Mouse (Mus musculus): ENCODE measurements around the gene 1700057G04Rik. TPM values are rescaled to one million over a fixed set of nuclear protein-coding genes. Genes with fewer than 3 reads are reported as not detected.

1700057G04Rik gene
- total RNA-seq (2021) = not detected
- long read RNA-seq, experiment 1 = 0 reads
- long read RNA-seq, experiment 2 = 0 reads

DNA sequence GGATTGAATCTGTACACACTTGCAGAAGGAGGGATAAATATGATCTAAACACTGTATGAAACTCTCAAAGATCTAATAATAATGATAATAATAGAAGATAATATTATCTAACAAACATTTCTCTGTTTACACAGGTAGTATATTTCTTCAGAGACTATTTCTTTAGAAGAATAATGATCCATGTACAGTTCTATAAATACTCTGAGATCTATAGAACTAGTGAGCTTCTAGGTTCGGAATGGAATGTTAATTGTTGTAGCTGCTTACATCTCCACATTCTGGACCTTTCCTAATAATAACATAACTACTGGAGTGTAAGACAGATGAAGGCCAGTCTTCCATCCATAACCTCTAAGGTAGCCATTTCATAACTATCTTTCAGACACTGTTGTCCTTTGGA, at the start of gene 1700057G04Rik:
TSS of gene 1700057G04Rik (plus strand) at position 301 of the 400 bp plus-strand sequence.
- no peak for DNase-seq (ENCODE audit: low spot score in 2 of 2)

DNA sequence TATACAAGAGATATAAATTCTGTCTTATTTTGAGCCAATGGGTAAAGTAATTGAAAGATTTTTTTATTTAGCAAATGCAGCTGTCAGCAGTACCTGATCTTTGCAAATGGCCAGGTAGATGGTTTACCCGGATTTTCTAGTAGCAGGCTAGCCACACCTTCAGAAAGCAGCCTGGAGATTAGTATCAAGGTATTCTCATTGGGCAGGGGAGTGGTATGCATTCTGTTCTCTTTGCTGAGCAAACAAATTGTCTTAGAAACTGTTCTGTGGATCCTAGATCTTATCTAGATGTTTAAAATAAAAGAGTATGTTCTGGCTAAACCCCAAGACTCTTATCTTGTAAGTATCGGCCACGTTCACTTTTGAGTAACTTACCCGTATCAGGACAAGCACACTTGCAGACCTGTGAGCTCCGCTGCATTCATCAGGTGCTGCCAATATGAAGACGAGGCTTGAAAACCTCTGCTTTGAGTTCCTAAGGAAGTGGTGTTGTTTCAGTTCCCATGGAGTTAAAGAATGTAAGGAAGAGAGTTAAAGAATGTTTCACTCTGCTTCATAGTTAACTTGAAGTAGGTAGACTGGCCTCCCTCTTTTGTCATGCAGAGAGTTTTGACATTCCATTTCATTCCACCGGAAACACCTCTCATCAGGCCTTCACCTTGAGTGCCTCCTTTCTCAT, 48.6 kb upstream of the 1700057G04Rik start:
- DNase-seq (ENCODE audit: low spot score in 2 of 2) = no peak

DNA sequence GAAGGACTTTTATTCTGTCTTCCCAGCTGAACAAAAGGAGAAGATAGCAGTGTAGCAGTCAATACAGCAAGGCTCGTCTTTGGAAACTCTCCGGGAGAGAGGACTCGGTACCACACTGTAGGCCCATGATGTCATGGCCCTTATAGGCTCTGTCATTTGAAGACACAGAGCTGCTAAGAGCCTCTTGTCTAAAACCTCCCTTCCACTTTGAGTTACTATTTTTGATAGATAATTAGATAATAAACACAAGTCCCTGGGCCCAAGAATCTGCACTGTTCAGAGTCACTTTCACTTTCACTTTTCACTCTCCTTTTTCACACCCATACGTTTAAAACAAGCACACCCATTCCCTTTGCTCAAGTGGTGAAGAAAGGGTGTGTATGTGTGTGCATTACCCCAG, 43.5 kb upstream of the 1700057G04Rik start:
- no peak for DNase-seq (ENCODE audit: low spot score in 2 of 2)

DNA sequence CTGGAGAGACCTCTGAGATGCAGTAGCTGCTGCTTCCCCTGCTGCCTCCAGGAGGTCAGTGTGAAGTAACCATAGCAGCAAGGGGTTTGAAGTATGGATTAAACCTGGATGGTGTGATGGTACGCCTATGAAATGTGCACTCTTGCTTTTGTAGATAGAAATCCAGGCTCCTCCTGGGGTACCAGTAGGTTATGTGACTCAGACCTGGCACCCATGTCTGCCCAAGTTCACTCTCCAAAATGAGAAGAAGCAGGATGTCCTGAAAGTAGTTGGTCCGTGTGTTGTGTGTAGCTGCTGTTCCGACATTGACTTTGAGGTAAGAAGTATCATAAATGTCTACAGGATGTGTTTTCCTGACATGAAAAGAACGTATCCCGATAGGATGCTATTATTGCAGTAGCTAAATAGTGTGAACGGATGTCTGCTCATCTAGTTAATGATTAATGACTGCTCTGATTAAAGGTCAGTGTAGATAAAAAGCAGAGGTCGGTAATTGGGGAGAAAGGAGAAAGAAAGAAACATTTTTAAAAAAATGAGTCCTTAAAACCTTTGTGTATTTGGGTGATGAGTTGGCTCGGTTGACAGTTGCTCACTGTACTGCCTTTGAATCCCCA, 42.5 kb upstream of the 1700057G04Rik start:
- DNase-seq (ENCODE audit: low spot score in 2 of 2) = no peak

DNA sequence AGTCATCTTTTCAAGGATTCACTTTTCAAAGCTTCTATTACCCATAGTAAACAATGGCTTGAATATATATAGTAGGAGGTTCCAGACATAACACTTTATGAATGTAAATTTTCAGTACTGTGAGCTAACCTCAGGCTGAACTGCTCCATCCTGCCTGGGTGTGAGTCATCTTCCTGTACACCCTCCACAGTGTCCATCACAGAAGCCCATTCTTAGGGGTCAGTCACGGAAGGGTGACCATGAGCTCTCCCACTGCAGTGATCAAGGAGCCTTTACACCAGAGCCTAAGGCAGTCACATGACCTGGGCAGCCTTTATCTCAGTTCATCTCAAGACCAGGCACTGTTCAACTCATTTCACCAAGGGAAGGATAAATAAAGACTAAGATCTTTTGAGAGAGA, 41.4 kb upstream of the 1700057G04Rik start:
- no peak for DNase-seq (ENCODE audit: low spot score in 2 of 2)

DNA sequence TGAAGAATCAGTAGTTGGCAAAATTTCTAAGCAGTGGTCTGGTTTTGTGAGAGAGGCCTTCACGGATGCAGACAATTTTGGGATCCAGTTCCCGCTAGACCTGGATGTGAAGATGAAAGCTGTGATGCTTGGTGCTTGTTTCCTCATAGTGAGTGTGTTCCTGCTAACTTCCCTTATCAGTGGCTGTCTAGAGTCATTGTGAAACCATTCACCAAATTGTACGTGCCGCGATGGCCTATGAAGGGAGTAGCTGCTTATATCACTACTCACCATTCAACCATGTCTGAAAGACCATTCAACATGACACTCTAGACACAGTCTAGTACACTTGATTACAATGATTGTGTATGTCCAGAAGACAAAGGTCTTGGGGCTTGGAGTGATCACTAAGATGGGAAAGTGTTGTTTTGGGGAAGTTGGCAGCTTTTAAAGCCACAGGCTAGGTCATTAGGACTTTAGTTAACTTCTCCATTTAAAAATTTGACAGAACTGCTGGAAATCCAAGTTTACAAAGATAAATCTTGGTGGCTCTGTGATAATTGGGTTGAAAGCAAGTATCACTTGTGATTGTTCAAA, 39.3 kb upstream of the 1700057G04Rik start:
- no peak for DNase-seq (ENCODE audit: low spot score in 2 of 2)

DNA sequence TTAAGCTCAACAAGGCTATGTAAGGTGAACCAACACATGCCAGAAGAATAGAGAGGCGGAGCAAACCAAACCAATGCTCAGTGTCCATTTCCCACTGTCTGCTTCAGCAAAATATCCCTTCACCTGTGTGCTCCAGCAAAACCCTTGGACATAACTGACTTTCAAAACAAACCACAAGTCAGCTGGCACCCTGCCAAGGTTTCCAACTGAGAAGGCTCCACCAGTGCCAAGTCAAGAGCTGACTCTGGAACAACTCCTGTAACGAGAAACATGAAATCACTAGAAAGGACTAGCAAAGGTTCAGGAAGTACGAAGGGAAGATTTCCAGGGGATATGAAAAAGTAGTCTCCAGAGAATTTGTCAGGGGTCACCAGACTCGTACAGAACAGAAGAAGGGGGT, 38.2 kb upstream of the 1700057G04Rik start:
- DNase-seq (ENCODE audit: low spot score in 2 of 2) = peak in 1 of 2 experiments; percentile 30

DNA sequence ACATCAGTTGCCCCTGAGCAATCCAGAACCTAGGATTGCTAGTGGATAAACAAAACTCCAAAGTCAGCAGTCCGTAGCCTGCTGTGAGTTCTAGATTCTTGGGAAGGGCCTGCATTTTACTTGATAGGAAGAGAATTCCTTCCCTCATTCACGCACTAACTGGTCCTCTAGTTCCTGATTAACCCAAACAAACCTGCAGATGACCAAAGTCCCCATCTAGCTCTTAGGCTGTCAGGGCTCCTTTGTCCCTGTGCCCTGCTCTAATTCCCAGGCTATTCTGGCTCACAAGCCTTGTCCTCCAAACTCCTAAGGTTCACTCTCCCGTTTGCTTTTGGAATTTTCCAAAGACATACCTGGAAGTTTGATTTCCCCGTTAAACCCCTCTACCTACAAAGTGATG, 36.5 kb upstream of the 1700057G04Rik start:
- no peak for DNase-seq (ENCODE audit: low spot score in 2 of 2)

DNA sequence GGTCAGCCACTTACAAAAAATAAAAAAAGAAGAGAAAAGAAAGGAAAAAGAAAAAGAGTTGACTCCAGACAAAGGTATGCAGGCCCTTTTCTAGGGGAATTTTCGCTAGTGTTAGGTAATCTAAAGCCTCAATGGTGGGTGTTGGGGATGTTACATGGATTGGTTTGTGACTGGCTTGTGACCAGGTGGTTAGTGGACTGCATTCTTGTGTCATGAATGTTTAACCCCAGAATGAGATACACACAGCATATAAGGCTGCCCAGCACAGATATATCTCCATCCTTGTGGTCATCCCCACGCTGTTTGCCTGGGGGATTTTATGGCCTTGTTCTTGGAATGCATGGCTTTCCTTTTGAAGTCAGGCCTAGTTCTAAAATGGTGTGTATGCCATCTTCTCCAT, 35.9 kb upstream of the 1700057G04Rik start:
- DNase-seq (ENCODE audit: low spot score in 2 of 2) = no peak

DNA sequence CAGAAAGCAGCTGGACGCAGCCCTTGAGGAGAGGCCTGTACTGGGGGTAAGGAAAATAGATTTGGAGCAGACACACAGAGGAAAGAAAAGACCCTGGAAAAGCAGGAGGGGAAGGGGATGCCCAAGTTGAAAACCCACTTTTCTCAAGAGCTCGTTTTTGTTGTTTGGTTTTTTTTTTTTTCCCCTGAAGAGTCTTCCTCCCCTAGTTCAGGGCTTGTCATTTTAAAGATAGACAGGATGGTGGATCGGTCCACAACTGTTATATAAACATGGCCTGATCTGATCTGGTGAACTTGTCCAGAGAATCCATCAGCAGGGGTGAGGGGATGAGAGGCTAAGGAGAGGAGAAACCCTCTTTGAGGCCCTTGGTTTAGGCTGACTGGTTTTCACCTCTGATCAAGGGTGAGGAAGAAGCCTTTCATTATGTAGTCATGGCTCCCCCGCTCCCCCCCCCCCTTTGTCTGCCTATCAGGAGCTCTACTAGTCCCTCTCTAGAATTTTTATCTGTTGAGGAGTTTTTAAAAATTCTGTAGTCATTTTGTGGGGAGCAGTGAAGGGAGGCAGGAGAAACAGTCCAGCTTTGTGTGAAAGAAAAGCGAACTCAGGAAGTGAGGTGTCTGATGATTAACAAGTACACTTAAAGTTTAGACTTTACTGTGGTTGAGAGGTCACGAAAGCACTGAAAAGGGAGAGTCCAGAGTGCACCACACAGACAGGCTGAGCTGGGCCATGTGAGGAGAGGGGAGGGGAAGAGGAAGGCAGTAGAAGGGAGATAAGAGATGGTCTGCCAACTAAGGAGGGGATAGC, 35.0 kb upstream of the 1700057G04Rik start:
- no peak for DNase-seq (ENCODE audit: low spot score in 2 of 2)

DNA sequence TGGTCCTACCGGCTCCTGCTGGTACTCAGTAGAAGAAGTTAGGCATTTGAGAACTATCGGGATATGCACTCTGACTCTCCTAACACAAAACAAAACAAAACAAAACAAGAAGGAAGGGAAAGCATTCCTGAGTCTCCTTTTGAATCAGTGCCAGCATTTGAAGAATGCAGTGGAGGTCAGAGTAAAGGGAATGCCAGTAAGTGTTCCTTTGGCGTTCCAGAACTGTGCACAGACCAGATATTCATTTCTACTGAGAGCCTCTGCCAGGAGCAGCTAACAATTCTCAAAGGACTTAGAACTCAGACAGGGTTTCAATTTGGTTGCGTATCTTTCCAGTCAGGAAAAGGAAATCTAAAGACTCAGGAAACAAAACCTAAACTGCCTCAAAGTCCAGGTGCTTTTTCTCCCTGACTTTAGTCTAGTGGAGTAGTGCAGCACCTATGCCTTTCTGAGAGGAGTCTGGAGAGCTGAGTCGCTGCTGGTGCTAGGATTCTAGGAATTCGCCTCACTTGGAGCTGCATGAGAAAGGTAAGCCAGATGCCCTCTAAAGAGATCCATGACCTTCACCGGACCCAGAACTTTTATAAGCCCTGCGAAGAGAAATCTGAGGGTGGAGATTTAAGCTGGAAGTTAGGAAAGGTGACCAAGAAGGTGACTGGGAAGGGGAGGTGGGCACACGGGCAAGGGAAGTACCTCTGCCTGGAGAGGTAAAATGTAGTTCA, 33.5 kb upstream of the 1700057G04Rik start, which contains the start of gene Plscr2:
TSS of gene Plscr2 (plus strand) at position 117 of the 722 bp plus-strand sequence.
- DNase-seq (ENCODE audit: low spot score in 2 of 2) = peak in 1 of 2 experiments; percentile 10

DNA sequence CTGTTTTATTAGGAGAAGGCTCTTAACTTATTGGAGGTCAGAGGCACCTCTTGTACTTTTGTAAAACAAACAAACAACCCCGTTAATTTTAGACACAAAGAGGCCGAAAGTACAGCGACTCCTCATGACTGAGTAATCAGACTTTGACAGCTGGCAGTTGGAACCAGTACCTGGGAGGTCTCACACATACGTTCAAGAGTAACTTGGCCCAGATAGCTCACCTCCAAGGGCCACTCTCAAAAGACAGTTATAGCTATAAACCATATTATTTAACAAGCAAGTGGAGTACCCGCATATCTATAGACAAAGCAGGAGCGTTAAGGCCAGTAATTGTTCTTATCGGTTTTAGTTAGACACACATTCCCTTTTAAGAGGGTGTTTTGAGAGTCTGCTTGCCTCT, 32.8 kb upstream of the 1700057G04Rik start:
- no peak for DNase-seq (ENCODE audit: low spot score in 2 of 2)

DNA sequence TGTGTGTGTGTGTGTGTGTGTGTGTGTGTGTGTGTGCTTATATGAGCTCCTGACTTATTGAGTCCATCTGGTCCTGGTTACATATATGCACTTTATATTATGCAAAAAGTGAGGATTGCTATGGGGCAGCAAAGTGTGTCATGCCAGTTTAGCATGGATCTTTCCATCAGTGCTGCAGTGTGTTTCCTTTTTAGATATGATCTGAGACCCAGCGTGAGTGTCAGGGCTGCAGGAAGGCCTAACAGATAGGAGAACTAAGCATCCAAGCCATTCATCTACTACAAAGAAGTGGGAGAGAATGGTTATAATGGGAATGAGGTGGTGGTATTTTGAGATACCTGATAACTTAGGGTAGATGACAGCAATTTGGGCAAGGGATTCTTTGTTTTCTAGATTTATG, 29.1 kb upstream of the 1700057G04Rik start:
- no peak for DNase-seq (ENCODE audit: low spot score in 2 of 2)

DNA sequence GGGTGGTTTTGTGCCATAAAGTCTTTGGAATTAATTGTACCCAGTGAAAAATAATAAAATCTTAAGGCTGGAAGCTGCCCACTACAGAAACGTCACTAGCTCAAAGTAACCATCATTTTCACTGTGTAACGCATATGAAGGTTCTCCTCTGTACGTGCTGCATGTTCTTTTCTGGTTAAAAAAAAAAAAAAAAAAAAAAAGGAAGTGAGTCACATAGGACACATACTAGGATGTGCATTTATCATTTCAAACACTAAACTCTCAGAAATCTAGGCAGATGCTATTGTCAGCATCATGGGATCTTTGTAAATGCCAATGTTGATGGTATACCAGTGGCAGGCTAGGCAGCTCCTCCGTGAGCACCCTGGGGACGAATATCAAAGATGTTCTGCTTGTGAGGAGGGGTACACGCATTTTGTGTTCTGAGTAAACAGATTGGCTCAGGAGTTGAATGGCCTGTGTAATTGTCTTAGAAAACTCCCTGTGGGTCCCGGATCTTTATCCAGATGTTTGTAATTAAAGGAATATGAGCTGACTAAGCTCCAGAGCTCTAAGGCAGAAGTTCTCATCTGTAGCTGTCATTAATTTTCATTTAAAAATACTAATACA, 26.5 kb upstream of the 1700057G04Rik start:
- no peak for DNase-seq (ENCODE audit: low spot score in 2 of 2)

DNA sequence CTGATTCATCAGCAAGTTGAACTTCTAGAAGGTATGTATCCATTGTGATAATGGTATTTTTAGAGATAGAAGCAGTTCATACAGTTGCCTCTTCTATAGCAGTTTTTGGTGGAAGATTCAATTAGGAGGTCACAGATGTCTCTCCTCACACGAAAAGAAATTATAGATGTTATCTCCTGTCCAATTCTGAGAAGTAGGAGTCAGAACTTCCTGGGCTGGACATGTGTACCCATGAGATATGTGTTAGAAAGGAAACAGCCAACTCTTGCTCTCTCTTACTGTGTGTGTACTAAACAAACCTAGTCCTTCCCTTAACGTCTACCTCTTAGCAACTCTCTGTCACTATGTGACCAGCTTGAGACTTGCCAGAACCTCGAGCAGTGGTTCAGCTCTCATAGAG, 19.5 kb upstream of the 1700057G04Rik start:
- no peak for DNase-seq (ENCODE audit: low spot score in 2 of 2)

DNA sequence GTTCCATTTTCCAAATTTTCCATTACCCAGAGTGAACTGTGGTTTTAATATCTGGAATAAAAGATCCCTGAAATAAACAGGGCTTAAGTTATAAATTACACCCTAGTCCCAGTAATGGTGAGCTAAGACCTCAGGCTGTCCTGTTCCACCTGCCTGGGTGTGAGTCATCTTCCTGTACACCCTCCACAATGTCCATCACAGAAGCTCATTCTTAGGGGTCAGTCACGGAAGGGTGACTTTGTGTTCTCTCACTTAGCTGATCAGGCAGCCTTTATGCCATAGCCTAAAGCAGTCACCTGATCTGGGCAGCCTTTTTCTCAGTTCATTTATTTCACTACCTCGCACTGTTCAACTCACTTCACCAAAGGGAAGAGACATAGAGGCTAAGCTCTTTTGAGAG, 17.0 kb upstream of the 1700057G04Rik start:
- no peak for DNase-seq (ENCODE audit: low spot score in 2 of 2)

DNA sequence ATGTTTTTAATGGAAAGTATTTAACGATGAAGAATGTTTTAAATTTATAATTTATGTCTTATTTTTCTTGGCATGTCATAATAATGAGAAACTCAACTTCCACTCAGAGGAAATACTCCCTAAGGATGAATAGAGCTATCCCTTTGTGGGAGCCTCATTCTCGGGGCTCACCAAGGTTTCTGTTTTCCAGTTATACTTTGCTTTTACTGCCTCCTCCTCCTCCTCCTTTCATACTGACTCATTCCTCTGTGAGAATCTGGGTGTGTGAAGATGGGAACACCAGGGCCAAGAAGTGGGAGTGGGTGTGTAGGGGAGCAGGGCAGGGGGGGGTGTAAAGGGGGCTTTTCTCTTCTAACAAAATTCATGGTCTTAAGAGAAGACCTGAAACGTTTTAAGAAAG, 16.3 kb upstream of the 1700057G04Rik start:
- no peak for DNase-seq (ENCODE audit: low spot score in 2 of 2)

DNA sequence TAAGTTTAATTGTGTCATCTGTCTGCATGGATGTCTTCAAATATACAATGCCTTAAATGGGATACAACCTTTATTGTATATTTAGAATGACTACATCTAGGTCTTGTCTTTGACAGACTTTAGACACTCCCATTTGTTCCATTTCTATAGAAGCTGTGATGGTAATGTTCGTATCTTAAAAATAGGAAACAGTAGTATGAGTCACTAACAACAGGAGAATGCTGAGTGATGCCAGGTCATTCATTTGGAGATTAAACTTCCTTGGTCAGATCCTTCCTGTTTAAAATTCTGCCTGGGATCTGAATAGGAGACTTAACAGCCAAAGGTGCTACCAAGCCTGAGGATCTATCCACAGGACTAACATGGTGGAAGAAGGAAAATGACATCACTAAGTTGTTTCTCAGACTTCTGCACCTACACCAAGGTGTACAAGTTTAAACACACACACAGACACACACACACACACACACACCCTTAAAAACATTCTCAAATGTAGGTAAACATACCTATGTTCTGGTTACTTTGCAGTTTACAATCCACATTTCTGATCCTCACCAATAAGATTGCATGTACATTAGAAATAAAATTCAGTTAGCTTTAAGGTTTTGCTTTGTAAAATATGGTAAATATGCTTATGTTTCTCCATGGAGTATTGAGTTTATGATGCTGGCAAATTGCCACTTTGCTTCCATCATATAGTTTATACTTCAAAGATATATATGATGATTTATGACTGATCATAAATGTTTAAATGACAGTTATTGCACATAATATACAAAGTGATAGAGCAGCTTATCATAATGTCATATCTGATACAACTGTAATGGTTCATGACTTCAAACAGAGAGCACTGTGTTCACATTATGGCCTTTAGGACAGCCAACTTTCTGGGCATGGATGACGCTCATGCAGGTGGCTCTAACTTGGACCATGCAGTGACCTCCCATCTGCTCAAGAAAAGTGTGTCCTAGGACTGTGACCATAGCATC, 15.3 kb upstream of the 1700057G04Rik start:
- no peak for DNase-seq (ENCODE audit: low spot score in 2 of 2)

DNA sequence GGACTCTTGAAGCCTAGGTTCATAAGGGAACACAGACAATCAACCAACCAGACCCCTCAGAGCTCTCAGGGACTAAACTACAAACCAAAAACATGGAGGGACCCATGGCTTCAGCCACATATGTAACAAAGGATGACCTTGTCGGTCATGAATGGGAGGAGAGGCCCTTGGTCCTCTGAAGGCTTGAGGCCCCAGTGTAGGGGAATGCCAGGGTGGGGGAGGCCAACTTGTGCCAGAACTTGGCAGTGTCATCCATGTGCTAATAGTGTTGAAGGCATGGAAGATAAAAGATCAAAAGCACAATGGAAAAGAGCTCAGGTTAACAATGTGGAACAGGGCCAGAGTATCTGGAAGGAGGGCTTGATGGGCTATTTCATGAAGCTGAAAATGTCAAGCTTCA, 10.9 kb upstream of the 1700057G04Rik start:
- DNase-seq (ENCODE audit: low spot score in 2 of 2) = no peak
